8 mouse cellular contexts compared by ENCODE assay signal in the genomic region with DNA sequence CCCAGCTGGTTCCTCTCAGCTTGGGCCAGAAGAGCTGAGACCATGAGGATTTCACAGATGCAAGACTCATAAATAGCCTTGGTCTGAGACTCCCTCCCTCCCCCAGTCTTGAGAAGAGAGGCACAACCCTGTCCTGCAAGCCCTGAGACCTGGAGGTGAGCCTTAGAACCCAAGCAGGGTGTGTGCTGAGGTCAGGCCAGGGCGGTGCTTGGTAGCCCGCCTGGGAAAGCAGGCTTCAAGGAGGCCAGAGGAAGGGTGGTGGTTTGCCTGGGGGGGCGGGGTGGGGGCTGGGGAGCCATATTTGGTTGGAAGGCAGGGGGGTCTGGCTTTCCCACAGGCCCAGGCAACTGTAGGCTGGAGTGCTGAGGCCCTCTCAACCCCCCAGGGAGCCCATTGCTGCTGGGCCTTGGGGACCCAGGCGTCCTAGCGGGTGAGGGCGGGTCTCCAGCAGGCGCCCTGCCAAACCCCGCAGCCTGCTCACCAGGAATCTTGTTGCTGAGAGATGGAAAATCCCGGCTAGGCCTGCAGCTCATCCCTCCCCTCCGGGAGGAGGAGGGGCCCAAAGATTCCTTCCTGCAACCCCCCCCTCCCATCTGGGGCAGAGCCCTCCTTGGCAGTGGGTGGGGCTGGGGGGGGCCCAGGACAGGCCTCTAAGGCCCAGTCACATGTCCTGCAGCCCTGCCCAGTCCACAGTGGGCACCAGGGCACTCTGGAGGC. TPM values are rescaled to one million over a fixed set of nuclear protein-coding genes. Genes with fewer than 3 reads are reported as not detected.
A peak's percentile ranks its signal among the peaks of the same experiment; 100 is the strongest.
DNase-seq lines count a peak whose midpoint lies in the region; ATAC-seq and TF ChIP-seq lines count a peak whose summit lies in the region.

No protein-coding gene starts in this region.

- H3K9ac ChIP-seq in embryonic facial prominence, embryonic 14.5 days (ENCODE audit: low read depth, low read length) = peak overlapping the region; percentile 28; the same call in 1 of the 2 replicates
- H3K9ac ChIP-seq in stomach, postnatal 0 days (ENCODE audit: low read length) = peak overlapping the region; percentile 23; the same call in 1 of the 2 replicates

- H3K4me1 ChIP-seq in embryonic facial prominence, embryonic 14.5 days (ENCODE audit: control insufficient read depth, insufficient read depth, low read length) = peaks cover 65% of the 10 kb centered on the region
- peaks cover 89% of the 10 kb centered on the region for H3K4me1 ChIP-seq in limb, embryonic 10.5 days
- peaks cover 30% of the 10 kb centered on the region for H3K4me1 ChIP-seq in stomach, postnatal 0 days (replicated peaks; ENCODE audit: control insufficient read depth, insufficient read depth)
- H3K4me1 ChIP-seq in thymus, adult 2 months (replicated peaks; ENCODE audit: control insufficient read depth, insufficient read depth, low read length) = peaks cover 29% of the 10 kb centered on the region

- peak overlapping the region; percentile 40 for H3K4me2 ChIP-seq in embryonic facial prominence, embryonic 14.5 days (ENCODE audit: low read depth, low read length)
- H3K4me2 ChIP-seq in stomach, postnatal 0 days (replicated peaks; ENCODE audit: low read depth) = peak overlapping the region; percentile 11; the same call in 1 of the 2 replicates

- H3K36me3 ChIP-seq in embryonic facial prominence, embryonic 14.5 days (ENCODE audit: control insufficient read depth, insufficient read depth, low read length) = peaks cover 11% of the 10 kb centered on the region; the same call in 1 of the 2 replicates
- peaks cover 60% of the 10 kb centered on the region for H3K36me3 ChIP-seq in limb, embryonic 10.5 days
- H3K36me3 ChIP-seq in stomach, postnatal 0 days (ENCODE audit: control insufficient read depth, insufficient read depth, low read length) = no peaks in the 10 kb centered on the region
- H3K36me3 ChIP-seq in thymus, adult 2 months (ENCODE audit: control insufficient read depth, insufficient read depth, low read length) = no peaks in the 10 kb centered on the region

- intact Hi-C loops in heart, postnatal 25 days (cut with DNase I) = no loop called here

- H3K9me3 ChIP-seq in embryonic facial prominence, embryonic 14.5 days (ENCODE audit: control insufficient read depth, low read length) = no peaks in the 10 kb centered on the region
- H3K9me3 ChIP-seq in limb, embryonic 10.5 days (replicated peaks) = no peaks in the 10 kb centered on the region
- H3K9me3 ChIP-seq in stomach, postnatal 0 days (ENCODE audit: control insufficient read depth, low read length) = no peaks in the 10 kb centered on the region

- peak; percentile 38 for ATAC-seq in embryonic facial prominence, embryonic 14.5 days (ENCODE audit: low read depth)
- peak; percentile 7; the same call in 1 of the 2 replicates for ATAC-seq in stomach, postnatal 0 days (ENCODE audit: low FRiP score, low TSS enrichment)

- DNase-seq in lung, adult 18-20 months = peak; percentile 42 to 55
- no peak for DNase-seq in lung, postnatal 36 days
- DNase-seq in embryonic facial prominence, embryonic 14.5 days (ENCODE audit: low spot score) = peak; percentile 90
- DNase-seq in heart, postnatal 25 days (ENCODE audit: low spot score) = peak; percentile 57
- no peak for DNase-seq in limb, embryonic 10.5 days (ENCODE audit: low spot score)
- peak; percentile 47 for DNase-seq in stomach, postnatal 0 days (ENCODE audit: low spot score)
- no peak for DNase-seq in thymus, adult 2 months
- DNase-seq in spleen, postnatal 36 days (ENCODE audit: low spot score in 2 of 2) = no peak

- 19% methylated on average over 8 of the region's 10 CpGs for WGBS in embryonic facial prominence, embryonic 14.5 days
- WGBS in limb, embryonic 10.5 days = 34% methylated on average over 10 of the region's 10 CpGs
- WGBS in stomach, postnatal 0 days = 11% methylated on average over 9 of the region's 10 CpGs
- WGBS in thymus, adult 2 months = 70% methylated on average over 10 of the region's 10 CpGs

- H3K4me3 ChIP-seq in embryonic facial prominence, embryonic 14.5 days (ENCODE audit: low read depth, low read length) = no peak overlapping the region
- H3K4me3 ChIP-seq in limb, embryonic 10.5 days = no peak overlapping the region
- H3K4me3 ChIP-seq in stomach, postnatal 0 days (ENCODE audit: low read depth, low read length) = no peak overlapping the region; the same call in 1 of the 2 replicates
- no peak overlapping the region for H3K4me3 ChIP-seq in thymus, adult 2 months (ENCODE audit: control insufficient read depth, insufficient read depth, low read length)

- no peak for TF ChIP-seq EP300 in stomach, postnatal 0 days (optimal IDR thresholded peaks at IDR 0.05)

- TF ChIP-seq CTCF in stomach, postnatal 0 days (IDR thresholded peaks at IDR 0.05; ENCODE audit: low read depth) = no peak
- TF ChIP-seq CTCF in thymus, adult 2 months (IDR thresholded peaks at IDR 0.05; ENCODE audit: borderline replicate concordance, control insufficient read depth, extremely low read depth, insufficient read depth, low read length, poor library complexity) = no peak

- peak overlapping the region; percentile 84 for H3K27ac ChIP-seq in embryonic facial prominence, embryonic 14.5 days (replicated peaks; ENCODE audit: low read depth, low read length)
- H3K27ac ChIP-seq in limb, embryonic 10.5 days = peak overlapping the region; percentile 72
- peak overlapping the region; percentile 77 for H3K27ac ChIP-seq in stomach, postnatal 0 days (replicated peaks)
- H3K27ac ChIP-seq in thymus, adult 2 months (ENCODE audit: control insufficient read depth, insufficient read depth, low read length) = no peak overlapping the region

- TF ChIP-seq POLR2A in thymus, adult 2 months (IDR thresholded peaks at IDR 0.05; ENCODE audit: control insufficient read depth, extremely low read depth, insufficient read depth, low read length, poor library complexity) = no peak

- H3K27me3 ChIP-seq in embryonic facial prominence, embryonic 14.5 days (replicated peaks; ENCODE audit: control insufficient read depth, insufficient read depth, low read length) = no peaks in the 10 kb centered on the region
- no peaks in the 10 kb centered on the region for H3K27me3 ChIP-seq in limb, embryonic 10.5 days (ENCODE audit: low read depth, poor library complexity, severe bottlenecking)
- H3K27me3 ChIP-seq in stomach, postnatal 0 days (ENCODE audit: control insufficient read depth, insufficient read depth, low read length) = no peaks in the 10 kb centered on the region
- H3K27me3 ChIP-seq in thymus, adult 2 months (ENCODE audit: control insufficient read depth, insufficient read depth, low read length) = no peaks in the 10 kb centered on the region

RNA-seq across cellular contexts. Expression of a gene that starts 14.1 kb away (rescaled TPM):
- polyA plus RNA-seq in embryonic facial prominence, embryonic 14.5 days (2014; fragmentation: Nextera tagmentation; extraction: Ambion mirVana) = 11.0 and 11.7 TPM in 2 replicates
- total RNA-seq in heart, postnatal 25 days (2021) = 10 to 100 TPM; 43.2 to 50.4 TPM
- 13.0 and 13.8 TPM in 2 replicates for polyA plus RNA-seq in limb, embryonic 10.5 days (2016; fragmentation: Nextera tagmentation; extraction: Ambion mirVana)
- polyA plus RNA-seq in stomach, postnatal 0 days (2015; fragmentation: Nextera tagmentation; extraction: Ambion mirVana) = 2.8 and 3.2 TPM in 2 replicates
- polyA plus RNA-seq in thymus, adult 2 months (2012; rRNA removed) = 59.8 and 78.9 TPM in 2 replicates

RNA-seq across cellular contexts. Expression of a gene that starts 51.2 kb away (rescaled TPM):
- polyA plus RNA-seq in embryonic facial prominence, embryonic 14.5 days (2014; fragmentation: Nextera tagmentation; extraction: Ambion mirVana) = 0.48 and 0.85 TPM in 2 replicates
- under 1 TPM; 0.26 to 0.39 TPM for total RNA-seq in heart, postnatal 25 days (2021)
- polyA plus RNA-seq in limb, embryonic 10.5 days (2016; fragmentation: Nextera tagmentation; extraction: Ambion mirVana) = 0.19 and 0.33 TPM in 2 replicates
- 0.15 and 0.18 TPM in 2 replicates for polyA plus RNA-seq in stomach, postnatal 0 days (2015; fragmentation: Nextera tagmentation; extraction: Ambion mirVana)
- 15.3 and 15.8 TPM in 2 replicates for polyA plus RNA-seq in thymus, adult 2 months (2012; rRNA removed)

Comparison
In these comparisons a context has a peak if more than half of its experiments do, and no peak if none do; other contexts are left out.
1. DNase-seq: peak in lung, adult 18-20 months (2 of 2), embryonic facial prominence, embryonic 14.5 days (single experiment), heart, postnatal 25 days (single experiment) and stomach, postnatal 0 days (single experiment); none in lung, postnatal 36 days (single experiment), limb, embryonic 10.5 days (single experiment), thymus, adult 2 months (single experiment) and spleen, postnatal 36 days (0 of 2).